Mouse (Mus musculus): Measurements from ENCODE around the gene Rxfp2.

The Rxfp2 gene

DNA sequence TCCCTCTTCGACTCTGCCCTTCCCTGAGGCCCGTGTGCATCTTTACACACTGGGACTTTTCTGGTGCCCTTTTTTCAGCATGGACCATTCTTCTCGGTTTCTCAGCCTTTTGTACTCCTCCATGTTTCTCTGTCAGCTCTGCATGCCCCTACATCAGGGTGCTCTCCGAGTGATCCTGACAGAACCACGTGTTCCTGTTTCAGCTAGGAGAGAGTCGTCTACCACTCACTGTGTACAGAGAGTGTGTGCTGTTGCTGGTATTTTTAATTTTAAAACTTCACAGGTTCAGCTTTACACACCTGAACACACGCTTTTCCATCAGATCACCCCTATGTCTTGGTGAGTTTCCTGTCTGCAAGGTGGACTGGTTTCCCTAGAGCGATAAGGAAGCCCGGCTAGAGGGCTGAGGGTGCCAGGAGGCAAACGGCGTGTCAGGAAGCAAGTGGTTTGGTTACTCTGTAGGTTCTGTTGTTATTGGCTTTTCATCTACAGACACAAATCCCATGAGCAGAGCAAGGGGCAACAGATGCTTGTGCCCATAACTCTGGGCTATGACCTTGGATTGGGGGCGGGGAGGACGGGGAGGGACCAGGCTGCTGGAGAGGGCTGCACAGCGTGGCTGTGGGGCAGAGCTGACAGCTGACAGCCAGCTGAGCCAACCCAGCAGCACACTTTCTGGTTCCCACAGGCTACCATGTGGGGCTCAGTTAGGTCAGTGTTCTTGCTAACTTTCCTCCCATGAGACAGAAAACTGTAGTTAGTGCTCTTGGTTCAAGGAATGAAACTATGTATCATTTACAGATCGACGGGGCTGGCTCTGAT, 97.0 kb downstream of the Rxfp2 start:
- peak in 1 of 2 experiments; percentile 46 for DNase-seq

DNA sequence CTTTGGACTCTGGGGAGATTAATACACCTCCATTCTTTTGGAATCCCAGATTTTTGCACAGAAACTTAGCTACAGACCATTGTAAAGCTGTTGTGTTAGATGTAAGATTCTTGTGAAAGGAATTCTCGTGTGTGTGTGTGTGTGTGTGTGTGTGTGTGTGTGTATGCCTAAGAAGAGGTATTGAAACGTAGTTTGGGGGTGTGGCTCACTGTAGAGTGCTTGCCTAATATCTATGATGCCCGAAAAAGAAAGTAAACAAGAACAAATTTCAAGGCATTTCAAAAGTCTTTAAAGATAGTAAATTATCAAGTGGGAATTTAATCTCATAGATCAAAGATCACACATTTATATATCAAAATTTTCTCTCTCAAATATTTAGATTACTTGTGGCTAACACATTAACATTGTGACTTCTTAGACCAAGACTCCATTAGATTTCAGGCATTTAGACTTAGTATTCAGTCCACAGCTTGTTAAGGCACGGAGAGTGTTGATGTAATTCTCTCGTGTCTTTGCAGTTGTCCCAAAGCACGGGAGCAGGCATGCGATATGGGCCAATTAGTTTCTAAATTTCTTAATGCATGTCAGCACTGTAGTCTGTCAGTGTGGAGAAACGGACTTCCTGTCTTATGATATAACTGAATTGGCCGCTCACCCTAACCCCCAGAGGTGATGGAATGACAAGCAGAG, 97.9 kb downstream of the Rxfp2 start:
- no peak for DNase-seq

DNA sequence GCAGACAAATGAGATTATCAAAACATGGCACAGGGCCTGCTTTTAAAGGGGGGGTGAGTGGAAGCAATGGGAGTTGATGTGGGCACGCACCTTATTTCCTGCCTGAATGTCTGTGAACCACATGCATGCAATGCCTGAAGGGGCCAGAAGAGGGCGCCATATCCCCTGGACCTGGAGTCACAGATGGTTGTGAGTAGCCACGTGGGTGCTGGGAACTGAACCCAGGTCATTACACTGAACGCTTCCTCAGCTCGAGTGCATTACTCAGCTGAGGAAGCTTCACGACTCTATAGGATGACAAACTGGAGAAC, 98.4 kb downstream of the Rxfp2 start:
- peak; percentile 32 to 68 for DNase-seq

DNA sequence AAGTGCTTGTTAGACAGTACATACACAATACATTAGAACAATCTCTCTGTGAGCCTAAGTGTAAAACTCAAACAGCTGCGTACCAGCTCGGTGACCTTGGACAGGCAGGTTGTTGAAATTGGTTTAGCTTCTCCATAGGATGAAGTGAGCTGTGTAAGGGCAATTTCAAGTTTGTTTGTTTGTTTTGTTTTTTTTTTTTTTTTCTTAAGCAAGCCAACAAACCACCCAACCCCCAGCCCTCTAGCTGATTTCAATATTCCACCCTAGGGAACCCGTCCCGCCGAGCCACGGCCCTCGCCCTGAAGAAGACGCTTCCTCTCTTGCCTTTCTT, 99.6 kb downstream of the Rxfp2 start:
- no peak for DNase-seq

DNA sequence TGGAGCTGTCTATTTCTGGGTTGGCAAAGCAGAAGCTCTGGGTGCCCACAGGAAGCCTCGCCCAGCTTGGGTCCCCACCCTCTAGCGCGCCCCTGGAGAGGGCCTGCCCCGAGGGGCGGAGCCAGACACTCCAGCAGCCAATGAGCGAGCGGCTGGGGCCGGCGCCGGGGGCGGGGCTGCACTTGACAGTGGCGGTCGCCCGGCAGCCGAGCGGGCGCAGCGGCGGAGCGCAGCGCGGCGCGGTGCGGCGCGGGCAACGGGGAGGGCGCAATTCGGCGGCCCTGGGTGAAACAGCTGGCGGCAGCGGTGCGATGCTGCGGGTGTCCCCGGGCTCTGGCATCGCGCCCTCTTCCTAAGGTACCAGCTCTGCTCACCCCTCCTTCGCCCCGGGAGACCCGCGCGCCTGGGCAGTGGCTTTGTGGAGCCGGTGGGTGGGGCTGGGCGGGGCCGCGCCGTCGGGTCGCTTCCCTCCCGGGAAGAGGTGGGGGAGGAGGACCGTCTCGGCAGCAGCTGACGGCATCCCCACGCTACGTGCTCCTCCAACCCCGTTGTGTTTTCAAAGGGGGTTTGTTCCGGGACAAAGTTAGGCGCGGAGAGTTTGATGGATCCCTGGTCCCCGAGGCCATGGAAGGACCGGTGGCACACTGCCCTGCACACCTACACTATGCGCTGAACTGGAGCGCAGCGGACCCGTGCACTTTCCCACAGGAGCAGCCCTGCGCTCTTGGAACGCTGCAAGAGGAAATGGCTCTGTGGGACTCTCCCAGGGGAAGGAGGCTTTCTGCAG, 100.2 kb downstream of the Rxfp2 start, which contains the start of gene Fry:
Fry (plus strand) TSS at position 191 of the 787 bp plus-strand sequence.
- peak; percentile 93 to 95 for DNase-seq

DNA sequence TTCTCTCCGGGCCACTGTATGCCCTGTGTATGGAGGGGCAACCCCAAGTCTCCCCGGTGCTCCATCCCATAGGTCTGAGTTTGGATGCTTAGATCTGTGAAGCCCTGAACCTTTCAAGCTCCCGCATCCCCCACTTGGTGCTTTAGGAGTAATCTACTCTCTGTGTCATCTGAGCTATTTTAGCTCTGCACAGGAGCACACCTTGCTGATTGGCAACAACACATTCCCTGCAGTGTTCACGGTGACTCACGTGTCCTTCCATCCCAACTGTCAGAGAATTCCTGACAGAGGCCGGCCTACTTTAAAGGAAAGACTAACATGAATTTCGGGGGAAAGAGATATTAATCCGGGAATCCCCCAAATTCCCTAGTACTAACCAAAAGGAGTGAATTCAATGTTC, 102.2 kb downstream of the Rxfp2 start:
- peak; percentile 65 to 73 for DNase-seq

DNA sequence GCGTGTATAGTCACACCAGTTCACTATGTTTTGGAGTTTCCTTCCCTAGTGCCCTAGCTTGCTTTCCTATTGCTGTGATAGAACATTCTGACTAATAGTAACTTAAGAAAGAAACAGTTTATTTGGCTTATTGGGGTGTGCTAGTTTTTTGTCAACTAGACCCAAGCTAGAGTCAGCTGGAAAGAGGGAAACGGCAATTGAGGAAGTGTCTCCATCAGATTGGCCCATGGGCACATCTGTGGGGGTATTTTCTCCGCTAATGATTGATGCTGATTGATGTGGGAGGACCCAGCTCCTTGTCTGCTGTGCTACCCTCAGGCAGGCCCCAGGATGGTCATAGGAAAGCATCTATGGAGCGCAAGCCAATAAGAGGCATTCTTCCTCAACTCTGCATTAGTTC, 103.6 kb downstream of the Rxfp2 start:
- DNase-seq = no peak

DNA sequence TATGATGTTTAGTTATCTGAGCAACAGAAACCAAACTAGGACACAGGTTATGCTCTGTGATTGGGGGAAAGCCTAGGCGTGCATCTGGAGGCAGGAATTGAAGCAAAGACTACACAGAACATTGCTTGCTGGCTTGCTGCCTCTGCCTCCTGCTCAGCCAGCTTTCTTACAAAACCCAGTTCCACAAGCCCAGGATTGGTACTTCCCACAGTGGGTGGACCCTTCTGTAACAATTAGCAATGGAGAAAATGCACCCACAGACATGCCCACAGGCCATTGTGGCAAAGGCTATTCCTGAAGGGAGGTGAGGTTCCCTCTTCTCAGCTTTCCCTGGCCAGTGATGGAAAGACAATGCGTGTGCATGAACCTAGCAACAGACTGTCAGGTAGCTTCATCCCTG, 104.1 kb downstream of the Rxfp2 start:
- DNase-seq = peak; percentile 59 to 67

DNA sequence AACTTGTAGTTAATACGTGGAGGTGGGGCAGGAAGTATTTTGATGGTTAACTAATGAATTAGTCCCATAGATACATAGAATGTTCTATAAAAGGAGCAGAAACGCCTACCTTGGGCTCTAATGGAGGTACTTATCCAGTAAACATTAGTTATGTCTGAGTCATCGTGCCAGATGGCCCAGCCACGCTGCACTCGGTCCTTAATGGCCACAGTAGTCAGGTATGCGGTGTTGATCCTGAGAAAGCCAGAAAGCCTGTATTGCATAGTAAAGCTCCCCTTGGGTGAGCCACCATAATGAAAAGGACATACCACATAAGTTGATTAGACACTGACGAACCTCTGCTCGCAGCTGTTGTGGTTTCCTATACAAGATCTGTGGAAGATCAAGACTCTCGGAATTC, 107.4 kb downstream of the Rxfp2 start:
- DNase-seq = no peak

DNA sequence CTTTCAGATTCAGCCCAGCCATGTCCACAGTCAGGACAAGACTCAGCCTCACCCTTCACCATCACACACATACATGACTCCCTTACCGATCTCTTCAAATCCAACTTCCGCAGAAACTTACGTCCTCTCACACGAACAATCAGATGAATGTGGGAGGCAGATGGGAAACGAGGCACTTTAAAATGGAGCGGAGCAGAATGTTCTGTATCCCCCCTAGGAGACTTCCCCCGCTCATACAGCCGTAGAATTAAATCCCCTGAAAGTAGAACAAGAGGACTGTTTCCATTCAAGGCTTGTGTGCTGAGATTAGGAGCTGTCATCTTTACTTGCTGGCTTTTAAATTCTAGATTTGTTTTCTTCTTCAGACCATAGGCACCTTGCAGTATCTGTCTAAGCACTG, 110.0 kb downstream of the Rxfp2 start:
- DNase-seq = no peak

DNA sequence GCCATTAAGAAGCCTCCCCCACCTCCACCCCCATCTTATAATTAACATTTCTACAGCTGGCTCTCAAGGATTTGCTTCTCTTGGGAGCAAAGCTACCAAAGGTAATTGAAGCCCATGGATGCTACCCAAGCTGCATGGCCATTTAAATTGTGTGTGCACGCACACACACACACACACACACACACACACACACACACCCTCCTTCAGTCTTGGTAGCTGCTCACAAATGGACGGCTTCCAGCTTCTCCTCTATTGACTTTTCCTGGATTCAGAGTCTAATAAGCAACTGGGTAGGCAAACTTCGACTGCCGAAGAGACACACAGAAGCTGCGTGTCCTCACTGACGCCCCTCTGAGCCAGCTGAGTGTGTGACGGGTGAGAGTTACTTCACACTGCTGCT, 111.7 kb downstream of the Rxfp2 start:
- DNase-seq = no peak

DNA sequence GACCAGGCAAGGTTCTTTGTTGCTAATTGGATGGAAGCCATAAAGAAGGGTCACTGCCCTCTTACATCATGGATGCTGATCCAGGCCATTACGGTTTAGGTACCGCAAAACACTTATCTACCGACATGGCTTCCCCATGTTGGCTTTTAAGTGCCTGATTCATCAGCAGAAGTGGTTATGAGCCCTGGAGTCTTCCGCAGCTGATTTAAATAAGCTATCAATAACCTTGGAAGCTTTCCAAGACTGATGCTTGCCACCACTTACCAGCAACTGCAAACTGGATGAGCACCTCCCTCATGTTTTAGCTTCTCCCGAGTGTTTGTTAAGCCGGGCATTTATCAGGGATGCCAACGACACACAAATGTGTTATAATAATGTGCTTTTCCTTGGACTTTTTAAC, 112.7 kb downstream of the Rxfp2 start:
- no peak for DNase-seq
